Mouse (Mus musculus): Measurements from ENCODE around the gene Gm20388. TPM values are rescaled to one million over a fixed set of nuclear protein-coding genes. Genes with fewer than 3 reads are reported as not detected.

The Gm20388 gene
- total RNA-seq, 1 experiment: 27.0 TPM

- no peak for DNase-seq (ENCODE audit: low read depth, low spot score)
- no peak for TF ChIP-seq ZNF384 (IDR thresholded peaks at IDR 0.05; ENCODE audit: low read depth, low read length)
- no peak for TF ChIP-seq CHD2 (IDR thresholded peaks at IDR 0.05; ENCODE audit: low read depth, low read length)
- Histone ChIP-seq H3K27ac (ENCODE audit: insufficient read depth, low read depth, low read length, poor library complexity, severe bottlenecking) (no peak overlapping the region), H3K9ac (ENCODE audit: insufficient read depth, low read depth, low read length, poor library complexity, severe bottlenecking) (no peak overlapping the region), H3K4me3 (ENCODE audit: insufficient read depth in 1 of 2, low read depth in 1 of 2, low read length in 2 of 2, poor library complexity in 1 of 2, severe bottlenecking in 1 of 2) (no peak overlapping the region), H3K36me3 (ENCODE audit: control insufficient read depth, insufficient read depth, low read length, poor library complexity, severe bottlenecking) (no peaks in the 10 kb centered on the region), H3K4me1 (ENCODE audit: control insufficient read depth in 2 of 2, insufficient read depth in 2 of 2, low read length in 2 of 2, poor library complexity in 1 of 2) (no peaks in the 10 kb centered on the region), H3K9me3 (ENCODE audit: control insufficient read depth, insufficient read depth, low read depth, low read length) (no peaks in the 10 kb centered on the region)
- in situ Hi-C loops (cut with MboI; ENCODE audit: low sequenced_read_pairs in 2 of 2, unreplicated experiment in 2 of 2): no loop called here
These were observed 854.0 kb downstream of the Gm20388 start for GRCm38 (mm10) chr8:120764638-120765037.

GRCm38 (mm10) chr8:120766622-120767021, 856.0 kb downstream of the Gm20388 start:
- in situ Hi-C loops (cut with MboI; ENCODE audit: low sequenced_read_pairs in 2 of 2, unreplicated experiment in 2 of 2): no loop called here
- no peaks in the 10 kb centered on the region for H3K36me3 ChIP-seq (ENCODE audit: control insufficient read depth, insufficient read depth, low read length, poor library complexity, severe bottlenecking)
- no peaks in the 10 kb centered on the region for H3K4me1 ChIP-seq (ENCODE audit: control insufficient read depth in 2 of 2, insufficient read depth in 2 of 2, low read length in 2 of 2, poor library complexity in 1 of 2)
- DNase-seq (ENCODE audit: low read depth, low spot score): no peak
- no peak overlapping the region for H3K27ac ChIP-seq (ENCODE audit: insufficient read depth, low read depth, low read length, poor library complexity, severe bottlenecking)
- H3K9me3 ChIP-seq (ENCODE audit: control insufficient read depth, insufficient read depth, low read depth, low read length): no peaks in the 10 kb centered on the region
- no peak overlapping the region for H3K4me3 ChIP-seq (ENCODE audit: insufficient read depth in 1 of 2, low read depth in 1 of 2, low read length in 2 of 2, poor library complexity in 1 of 2, severe bottlenecking in 1 of 2)
- TF ChIP-seq CHD2 (IDR thresholded peaks at IDR 0.05; ENCODE audit: low read depth, low read length): no peak
- TF ChIP-seq ZC3H11A (IDR thresholded peaks at IDR 0.05; ENCODE audit: borderline replicate concordance, low read depth, low read length): no peak
- TF ChIP-seq ZNF384 (IDR thresholded peaks at IDR 0.05; ENCODE audit: low read depth, low read length): no peak
- TF ChIP-seq MAFK (IDR thresholded peaks at IDR 0.05; ENCODE audit: insufficient read depth, low read depth, low read length): no peak
- no peak for TF ChIP-seq HCFC1 (IDR thresholded peaks at IDR 0.05; ENCODE audit: borderline replicate concordance, insufficient read depth, low read length)
- H3K9ac ChIP-seq (ENCODE audit: insufficient read depth, low read depth, low read length, poor library complexity, severe bottlenecking): no peak overlapping the region

- Histone ChIP-seq H3K9me3 (ENCODE audit: control insufficient read depth, insufficient read depth, low read depth, low read length) (no peaks in the 10 kb centered on the region), H3K36me3 (ENCODE audit: control insufficient read depth, insufficient read depth, low read length, poor library complexity, severe bottlenecking) (no peaks in the 10 kb centered on the region), H3K9ac (ENCODE audit: insufficient read depth, low read depth, low read length, poor library complexity, severe bottlenecking) (no peak overlapping the region), H3K4me1 (ENCODE audit: control insufficient read depth in 2 of 2, insufficient read depth in 2 of 2, low read length in 2 of 2, poor library complexity in 1 of 2) (no peaks in the 10 kb centered on the region), H3K4me3 (ENCODE audit: insufficient read depth in 1 of 2, low read depth in 1 of 2, low read length in 2 of 2, poor library complexity in 1 of 2, severe bottlenecking in 1 of 2) (no peak overlapping the region), H3K27ac (ENCODE audit: insufficient read depth, low read depth, low read length, poor library complexity, severe bottlenecking) (no peak overlapping the region)
- TF ChIP-seq ZC3H11A (IDR thresholded peaks at IDR 0.05; ENCODE audit: borderline replicate concordance, low read depth, low read length) (no peak), HCFC1 (IDR thresholded peaks at IDR 0.05; ENCODE audit: borderline replicate concordance, insufficient read depth, low read length) (no peak), ZNF384 (IDR thresholded peaks at IDR 0.05; ENCODE audit: low read depth, low read length) (no peak), CHD2 (IDR thresholded peaks at IDR 0.05; ENCODE audit: low read depth, low read length) (no peak)
- in situ Hi-C loops (cut with MboI; ENCODE audit: low sequenced_read_pairs in 2 of 2, unreplicated experiment in 2 of 2): no loop called here
- DNase-seq (ENCODE audit: low read depth, low spot score): no peak
These were observed 858.0 kb downstream of the Gm20388 start for GRCm38 (mm10) chr8:120768454-120769218.

GRCm38 (mm10) chr8:120777184-120777583, 866.5 kb downstream of the Gm20388 start:
- no peak overlapping the region for H3K9ac ChIP-seq (ENCODE audit: insufficient read depth, low read depth, low read length, poor library complexity, severe bottlenecking)
- no peak for DNase-seq (ENCODE audit: low read depth, low spot score)
- H3K9me3 ChIP-seq (ENCODE audit: control insufficient read depth, insufficient read depth, low read depth, low read length): no peaks in the 10 kb centered on the region
- no peak overlapping the region for H3K4me3 ChIP-seq (ENCODE audit: insufficient read depth in 1 of 2, low read depth in 1 of 2, low read length in 2 of 2, poor library complexity in 1 of 2, severe bottlenecking in 1 of 2)
- no peaks in the 10 kb centered on the region for H3K4me1 ChIP-seq (ENCODE audit: control insufficient read depth in 2 of 2, insufficient read depth in 2 of 2, low read length in 2 of 2, poor library complexity in 1 of 2)
- no peak for TF ChIP-seq MAFK (IDR thresholded peaks at IDR 0.05; ENCODE audit: insufficient read depth, low read depth, low read length)
- TF ChIP-seq CHD2 (IDR thresholded peaks at IDR 0.05; ENCODE audit: low read depth, low read length): no peak
- no peak for TF ChIP-seq ZNF384 (IDR thresholded peaks at IDR 0.05; ENCODE audit: low read depth, low read length)
- no peak for TF ChIP-seq ZC3H11A (IDR thresholded peaks at IDR 0.05; ENCODE audit: borderline replicate concordance, low read depth, low read length)
- no peak for TF ChIP-seq HCFC1 (IDR thresholded peaks at IDR 0.05; ENCODE audit: borderline replicate concordance, insufficient read depth, low read length)
- in situ Hi-C loops (cut with MboI; ENCODE audit: low sequenced_read_pairs in 2 of 2, unreplicated experiment in 2 of 2): loop anchor here in 1 of 2 experiments (25.0 kb wide), 1 partner anchor 90 kb away; no protein-coding TSS in a partner anchor
- no peaks in the 10 kb centered on the region for H3K36me3 ChIP-seq (ENCODE audit: control insufficient read depth, insufficient read depth, low read length, poor library complexity, severe bottlenecking)
- H3K27ac ChIP-seq (ENCODE audit: insufficient read depth, low read depth, low read length, poor library complexity, severe bottlenecking): no peak overlapping the region
